Mouse (Mus musculus): ENCODE measurements at regions not wholly inside any gene's neighbourhood (a gene's known extent, or its start where the extent isn't known, plus 50 kb on each side); places are given as distances from the start of the nearest gene placed in this dataset.

DNA sequence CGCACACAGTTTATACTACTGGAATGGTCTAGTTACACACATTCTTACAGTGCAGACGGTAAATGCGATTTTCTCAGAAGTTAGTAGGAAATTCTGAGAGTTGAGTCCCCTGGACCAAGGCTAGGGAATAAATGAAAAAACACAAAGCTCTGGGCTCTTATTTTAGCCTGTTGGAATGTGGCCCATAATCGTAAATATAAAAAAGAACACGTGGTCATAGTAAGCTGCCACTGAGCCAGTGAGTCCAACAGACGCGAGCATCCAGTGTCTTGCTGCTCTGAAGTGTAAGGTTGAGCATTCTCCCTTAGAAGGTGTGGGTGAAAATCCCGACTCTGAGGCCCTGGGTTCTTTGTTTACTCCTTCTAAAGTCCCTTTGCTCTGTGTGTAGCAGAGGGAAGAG is 136.8 kb upstream of the Hmgn3 start:
- no peaks in the 10 kb centered on the region for H3K79me2 ChIP-seq (replicated peaks; ENCODE audit: control insufficient read depth, extremely low read depth, insufficient read depth, poor library complexity, severe bottlenecking)
- no peak overlapping the region for H3K27ac ChIP-seq (ENCODE audit: insufficient read depth, low read depth)
- no peak overlapping the region for H3K4me3 ChIP-seq (replicated peaks in 1 of 3; ENCODE audit: low read depth in 2 of 3, low read length in 2 of 3, poor library complexity in 1 of 3)
- H3K4me2 ChIP-seq (ENCODE audit: insufficient read depth, low read depth, poor library complexity, severe bottlenecking) = no peak overlapping the region
- H3K36me3 ChIP-seq (replicated peaks in 1 of 2; ENCODE audit: control insufficient read depth in 1 of 2, insufficient read depth in 1 of 2, low read length in 1 of 2) = no peaks in the 10 kb centered on the region
- in situ Hi-C loops (cut with MboI; ENCODE audit: low pct_ligation_motif_present, low pct_unique_long_range_greater_than_20kb, low sequenced_read_pairs) (no loop called here), dilution Hi-C loops (cut with MboI; ENCODE audit: extremely low pct_ligation_motif_present, extremely low pct_unique_long_range_greater_than_20kb, low sequenced_read_pairs) (no loop called here)
- TF ChIP-seq USF2 (conservative IDR thresholded peaks at IDR 0.05; ENCODE audit: low read depth, low read length) (no peak), TBP (conservative IDR thresholded peaks at IDR 0.05; ENCODE audit: low read depth, low read length) (no peak), HCFC1 (IDR thresholded peaks at IDR 0.05; ENCODE audit: low read depth, low read length) (no peak), ZMIZ1 (IDR thresholded peaks at IDR 0.05; ENCODE audit: low read depth, low read length) (no peak), MAZ (IDR thresholded peaks at IDR 0.05; ENCODE audit: low read depth, low read length) (no peak), MAX (IDR thresholded peaks at IDR 0.05; ENCODE audit: low read length) (no peak), EP300 (IDR thresholded peaks at IDR 0.05; ENCODE audit: low read length) (no peak), IRF4 (IDR thresholded peaks at IDR 0.05; ENCODE audit: low read depth, low read length) (no peak), TCF12 (IDR thresholded peaks at IDR 0.05; ENCODE audit: low read depth, low read length) (no peak), MAFK (IDR thresholded peaks at IDR 0.05; ENCODE audit: insufficient replicate concordance, low read length) (no peak), BHLHE40 (IDR thresholded peaks at IDR 0.05; ENCODE audit: low read depth, low read length) (no peak)
- H3K9me3 ChIP-seq (replicated peaks; ENCODE audit: low read length) = no peaks in the 10 kb centered on the region
- peaks cover 1 to 12% of the 10 kb centered on the region in 2 experiments; a peak in 3 of 4 replicates for H3K4me1 ChIP-seq (ENCODE audit: control insufficient read depth in 1 of 2, insufficient read depth in 2 of 2)
- no peak overlapping the region for H3K9ac ChIP-seq (ENCODE audit: insufficient read depth, low read depth)
- DNase-seq (ENCODE audit: extremely low read depth) = no peak
- no peaks in the 10 kb centered on the region for H3K27me3 ChIP-seq (replicated peaks)

DNA sequence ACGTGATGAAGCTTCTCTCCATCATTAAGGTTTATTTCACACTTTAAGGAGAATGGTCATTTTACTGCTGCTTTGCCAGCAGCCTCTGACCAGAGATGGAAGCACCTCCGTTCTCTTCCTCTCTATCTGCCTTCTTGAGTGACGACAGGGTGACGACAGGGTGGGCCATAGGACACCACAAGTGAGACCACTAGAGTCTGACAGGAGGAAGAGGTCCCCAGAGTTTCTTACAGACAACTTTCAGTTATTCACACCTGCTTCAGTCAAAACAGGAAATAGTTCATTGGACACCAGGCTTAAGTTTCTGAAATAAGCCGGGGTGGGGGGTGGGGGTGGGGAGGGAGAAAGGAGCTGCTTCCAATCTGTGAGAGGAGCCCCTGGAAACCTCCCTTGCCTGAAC is 131.3 kb upstream of the Hmgn3 start:
- Histone ChIP-seq H3K4me1 (ENCODE audit: control insufficient read depth in 1 of 2, insufficient read depth in 2 of 2) (peaks cover 3 to 12% of the 10 kb centered on the region in 2 experiments; a peak in 3 of 4 replicates), H3K79me2 (replicated peaks; ENCODE audit: control insufficient read depth, extremely low read depth, insufficient read depth, poor library complexity, severe bottlenecking) (no peaks in the 10 kb centered on the region), H3K27me3 (replicated peaks) (no peaks in the 10 kb centered on the region), H3K27ac (ENCODE audit: insufficient read depth, low read depth) (no peak overlapping the region), H3K4me2 (ENCODE audit: insufficient read depth, low read depth, poor library complexity, severe bottlenecking) (peak overlapping the region; percentile 39; the same call in 1 of the 2 replicates), H3K9ac (ENCODE audit: insufficient read depth, low read depth) (no peak overlapping the region), H3K4me3 (replicated peaks in 1 of 3; ENCODE audit: low read depth in 2 of 3, low read length in 2 of 3, poor library complexity in 1 of 3) (no peak overlapping the region), H3K36me3 (replicated peaks in 1 of 2; ENCODE audit: control insufficient read depth in 1 of 2, insufficient read depth in 1 of 2, low read length in 1 of 2) (no peaks in the 10 kb centered on the region), H3K9me3 (replicated peaks; ENCODE audit: low read length) (no peaks in the 10 kb centered on the region)
- DNase-seq (ENCODE audit: extremely low read depth) = peak; percentile 16
- TF ChIP-seq USF1 (IDR thresholded peaks at IDR 0.05; ENCODE audit: low read depth, low read length) (peak; percentile 26; the same call in 1 of the 2 replicates), BHLHE40 (IDR thresholded peaks at IDR 0.05; ENCODE audit: low read depth, low read length) (0 out of 2 replicates have a peak, but pooled peaks have one; percentile 28), SIN3A (IDR thresholded peaks at IDR 0.05; ENCODE audit: low read length) (no peak)
- dilution Hi-C loops (cut with MboI; ENCODE audit: extremely low pct_ligation_motif_present, extremely low pct_unique_long_range_greater_than_20kb, low sequenced_read_pairs) = no loop called here
- in situ Hi-C loops (cut with MboI; ENCODE audit: low pct_ligation_motif_present, low pct_unique_long_range_greater_than_20kb, low sequenced_read_pairs) = no loop called here

DNA sequence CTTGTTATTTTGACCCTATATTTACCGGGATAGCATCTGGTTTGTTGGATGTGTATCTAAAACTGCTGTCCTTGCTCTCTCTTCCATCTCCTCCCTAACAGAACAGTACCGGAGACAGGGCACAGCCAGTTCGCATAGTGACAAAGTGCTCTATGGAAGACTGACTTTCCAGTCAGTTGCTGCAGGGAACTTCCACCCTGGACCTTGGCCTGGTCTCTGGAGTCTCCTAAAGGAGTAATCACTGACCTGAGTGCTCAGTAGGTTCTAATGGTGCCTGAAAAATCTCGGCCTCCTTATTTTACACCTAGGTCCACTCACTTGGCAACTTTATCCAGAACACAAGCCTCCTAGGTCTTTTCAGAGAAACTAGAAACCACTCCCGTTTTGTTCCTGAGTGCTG is 130.9 kb upstream of the Hmgn3 start:
- H3K27me3 ChIP-seq (replicated peaks) = no peaks in the 10 kb centered on the region
- no peaks in the 10 kb centered on the region for H3K36me3 ChIP-seq (replicated peaks in 1 of 2; ENCODE audit: control insufficient read depth in 1 of 2, insufficient read depth in 1 of 2, low read length in 1 of 2)
- H3K4me3 ChIP-seq (replicated peaks in 1 of 3; ENCODE audit: low read depth in 2 of 3, low read length in 2 of 3, poor library complexity in 1 of 3) = no peak overlapping the region
- peak overlapping the region; percentile 39; the same call in 1 of the 2 replicates for H3K4me2 ChIP-seq (ENCODE audit: insufficient read depth, low read depth, poor library complexity, severe bottlenecking)
- no peak for DNase-seq (ENCODE audit: extremely low read depth)
- TF ChIP-seq E2F4 (IDR thresholded peaks at IDR 0.05; ENCODE audit: insufficient replicate concordance, low read depth, low read length) (no peak), MXI1 (IDR thresholded peaks at IDR 0.05; ENCODE audit: low read depth, low read length) (no peak), CTCF (conservative IDR thresholded peaks at IDR 0.05 in 1 of 2, IDR thresholded peaks at IDR 0.05 in 1 of 2; ENCODE audit: low read depth in 2 of 2, low read length in 2 of 2) (no peak), CHD1 (IDR thresholded peaks at IDR 0.05; ENCODE audit: low read depth, low read length) (no peak), MYC (IDR thresholded peaks at IDR 0.05; ENCODE audit: low read depth, low read length) (no peak), HCFC1 (IDR thresholded peaks at IDR 0.05; ENCODE audit: low read depth, low read length) (no peak), BHLHE40 (IDR thresholded peaks at IDR 0.05; ENCODE audit: low read depth, low read length) (no peak), POLR2A (IDR thresholded peaks at IDR 0.05; ENCODE audit: low read depth, low read length) (no peak), KAT2A (IDR thresholded peaks at IDR 0.05; ENCODE audit: insufficient replicate concordance, low read length) (no peak), PAX5 (IDR thresholded peaks at IDR 0.05; ENCODE audit: low read length) (no peak), TCF12 (IDR thresholded peaks at IDR 0.05; ENCODE audit: low read depth, low read length) (no peak), CHD2 (IDR thresholded peaks at IDR 0.05; ENCODE audit: low read length) (no peak), ZMIZ1 (IDR thresholded peaks at IDR 0.05; ENCODE audit: low read depth, low read length) (no peak), JUN (IDR thresholded peaks at IDR 0.05; ENCODE audit: insufficient read depth, low read depth, low read length) (no peak), IRF4 (IDR thresholded peaks at IDR 0.05; ENCODE audit: low read depth, low read length) (no peak), NRF1 (IDR thresholded peaks at IDR 0.05; ENCODE audit: low read depth, low read length) (no peak), UBTF (IDR thresholded peaks at IDR 0.05; ENCODE audit: low read depth, low read length) (no peak), MEF2A (IDR thresholded peaks at IDR 0.05; ENCODE audit: borderline replicate concordance, low read depth, low read length) (no peak), MAZ (IDR thresholded peaks at IDR 0.05; ENCODE audit: low read depth, low read length) (no peak)
- no peak overlapping the region for H3K27ac ChIP-seq (ENCODE audit: insufficient read depth, low read depth)
- dilution Hi-C loops (cut with MboI; ENCODE audit: extremely low pct_ligation_motif_present, extremely low pct_unique_long_range_greater_than_20kb, low sequenced_read_pairs) (no loop called here), in situ Hi-C loops (cut with MboI; ENCODE audit: low pct_ligation_motif_present, low pct_unique_long_range_greater_than_20kb, low sequenced_read_pairs) (no loop called here)
- no peaks in the 10 kb centered on the region for H3K9me3 ChIP-seq (replicated peaks; ENCODE audit: low read length)
- H3K4me1 ChIP-seq (ENCODE audit: control insufficient read depth in 1 of 2, insufficient read depth in 2 of 2) = peaks cover 3 to 12% of the 10 kb centered on the region in 2 experiments; a peak in 3 of 4 replicates
- H3K9ac ChIP-seq (ENCODE audit: insufficient read depth, low read depth) = no peak overlapping the region
- H3K79me2 ChIP-seq (replicated peaks; ENCODE audit: control insufficient read depth, extremely low read depth, insufficient read depth, poor library complexity, severe bottlenecking) = no peaks in the 10 kb centered on the region
